In genomic region chr13:63097440-63097930, GRCm38 (mm10) we compare ENCODE assay signal across 11 mouse cellular contexts.
DNase-seq lines count a peak whose midpoint lies in the region; ATAC-seq and TF ChIP-seq lines count a peak whose summit lies in the region.
"Had no signal": no experiment of that assay in that cellular context is flagged by ENCODE, and none has a peak within 500 bp of the region (broad histone marks: within the 10 kb centered on the region; RNA-seq: fewer than 3 reads in every experiment).

No protein-coding gene starts in this region.

- DNase-seq in kidney, adult 2 months = no peak
- no peak for DNase-seq in kidney, postnatal 10 days
- peak; percentile 52 for DNase-seq in cerebellum, adult 9-10 months
- no peak for DNase-seq in right cerebral cortex, adult 18-20 months
- DNase-seq in gastrocnemius, postnatal 14 days = no peak
- DNase-seq: thymus, postnatal 36 days had no signal

- 78% methylated on average over 8 of the region's 8 CpGs for WGBS in kidney, adult 2 months
- WGBS in limb, embryonic 15.5 days = 54% methylated on average over 8 of the region's 8 CpGs

- H3K9me3 ChIP-seq in limb, embryonic 15.5 days = no peaks in the 10 kb centered on the region
- H3K9me3 ChIP-seq: forebrain, embryonic 13.5 days; hindbrain, embryonic 13.5 days had no signal

- H3K4me2 ChIP-seq in limb, embryonic 15.5 days = no peak overlapping the region
- H3K4me2 ChIP-seq: forebrain, embryonic 13.5 days; hindbrain, embryonic 13.5 days had no signal

- ATAC-seq in limb, embryonic 15.5 days (ENCODE audit: insufficient number of reproducible peaks, low FRiP score, low TSS enrichment, low read depth) = no peak
- ATAC-seq: forebrain, embryonic 13.5 days had no signal

- no peaks in the 10 kb centered on the region for H3K27me3 ChIP-seq in kidney, adult 2 months (replicated peaks; ENCODE audit: control insufficient read depth, insufficient read depth, low read length)
- no peaks in the 10 kb centered on the region for H3K27me3 ChIP-seq in limb, embryonic 15.5 days
- H3K27me3 ChIP-seq: hindbrain, embryonic 13.5 days had no signal

- no peak overlapping the region for H3K9ac ChIP-seq in limb, embryonic 15.5 days
- H3K9ac ChIP-seq: forebrain, embryonic 13.5 days; hindbrain, embryonic 13.5 days had no signal

- no peaks in the 10 kb centered on the region for H3K36me3 ChIP-seq in kidney, adult 2 months (ENCODE audit: control insufficient read depth, insufficient read depth, low read length)
- H3K36me3 ChIP-seq in limb, embryonic 15.5 days = no peaks in the 10 kb centered on the region
- H3K36me3 ChIP-seq: hindbrain, embryonic 13.5 days had no signal

- TF ChIP-seq POLR2A in kidney, adult 2 months (IDR thresholded peaks at IDR 0.05; ENCODE audit: low read depth, low read length) = no peak

- intact Hi-C loops in gastrocnemius, postnatal 14 days (cut with DNase I; ENCODE audit: low total_unique reads) = no loop called here

- TF ChIP-seq CTCF in kidney, adult 2 months (conservative IDR thresholded peaks at IDR 0.05; ENCODE audit: insufficient read depth, insufficient read length, low read depth, low read length) = no peak

- H3K27ac ChIP-seq in kidney, adult 2 months (ENCODE audit: insufficient read depth, low read depth, low read length) = peak overlapping the region; percentile 93
- peak overlapping the region; percentile 51; the same call in 1 of the 2 replicates for H3K27ac ChIP-seq in brown adipose tissue, adult 24 weeks (replicated peaks; ENCODE audit: low read depth, low read length)
- peak overlapping the region; percentile 77 for H3K27ac ChIP-seq in limb, embryonic 15.5 days
- H3K27ac ChIP-seq: forebrain, embryonic 13.5 days; hindbrain, embryonic 13.5 days; kidney, postnatal 0 days had no signal

- no peak overlapping the region for H3K4me3 ChIP-seq in kidney, adult 2 months (ENCODE audit: insufficient read depth, low read depth, low read length)
- H3K4me3 ChIP-seq in brown adipose tissue, adult 24 weeks (ENCODE audit: insufficient read depth, low read depth, low read length) = no peak overlapping the region
- no peak overlapping the region for H3K4me3 ChIP-seq in limb, embryonic 15.5 days
- H3K4me3 ChIP-seq: forebrain, embryonic 13.5 days; hindbrain, embryonic 13.5 days had no signal

- H3K4me1 ChIP-seq in kidney, adult 2 months (ENCODE audit: control insufficient read depth, insufficient read depth, low read length) = peaks cover 15% of the 10 kb centered on the region
- peaks cover 27% of the 10 kb centered on the region for H3K4me1 ChIP-seq in brown adipose tissue, adult 24 weeks (ENCODE audit: control insufficient read depth, insufficient read depth, insufficient read length, low read length)
- peaks cover 53% of the 10 kb centered on the region for H3K4me1 ChIP-seq in limb, embryonic 15.5 days
- H3K4me1 ChIP-seq: hindbrain, embryonic 13.5 days had no signal
